Mouse (Mus musculus) liver, postnatal 0 days (tissue): ENCODE measurements around the gene Fam19a3.

Experiments
- CTCF ChIP-seq: sonication (generic); IDR thresholded peaks from 2 replicates; pipeline ENCODE4 v1.5.1; 2016; ENCODE audit warnings: antibody characterized with exemption, low read depth
- EP300 ChIP-seq: IDR thresholded peaks from 2 replicates; pipeline ENCODE4 v1.6.1; 2016; ENCODE audit warnings: antibody characterized with exemption, low read depth, mild to moderate bottlenecking

GRCm38 (mm10) chr3:104785284-104785683, 3.6 kb upstream of the Fam19a3 start:
- TF ChIP-seq CTCF (no peak), EP300 (no peak)
